Mouse (Mus musculus) cerebellum, postnatal 36 days (tissue): Measurements from ENCODE around the gene Gm13089.
"Not testable (repeated sequence)": the region's sequence is repeated elsewhere in the genome, so short reads cannot be mapped to it uniquely, and the experiment has no call there.

ENCODE experiments used
- DNase-seq, 2 experiments: peaks; one replicate each; pipeline ENCODE4 v3.0.0; 2021 to 2022; ENCODE audit warnings: mixed read lengths in 2 of 2

Gene Gm13089

GRCm38 (mm10) chr4:143702611-143703010 is at the start of gene Gm13089:
TSS of gene Gm13089 (minus strand) at chr4:143702711.
- DNase-seq = no peak

DNA sequence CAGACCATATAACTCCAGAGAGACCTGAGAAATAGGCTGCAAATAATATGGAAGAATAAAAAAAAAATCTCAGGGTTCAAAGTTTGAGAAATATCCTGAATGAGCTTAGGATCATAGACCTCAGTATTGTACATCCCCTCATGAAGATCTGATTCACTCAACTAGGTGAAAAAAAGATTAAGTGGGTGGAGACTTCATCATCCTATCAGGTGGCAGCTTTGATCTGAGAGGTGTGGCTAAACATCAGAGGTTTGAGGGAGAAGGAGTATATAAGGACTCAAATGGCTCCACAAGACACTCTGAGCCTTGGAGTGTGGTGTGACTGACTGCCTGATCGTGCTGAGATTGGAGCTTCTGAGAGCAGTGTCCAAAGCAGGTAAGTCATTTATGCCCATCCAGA is 16.6 kb upstream of the Gm13089 start, which contains the start of gene Gm13078:
Gm13078 (plus strand) TSS at position 301 of the 400 bp plus-strand sequence.
- no peak for DNase-seq

DNA sequence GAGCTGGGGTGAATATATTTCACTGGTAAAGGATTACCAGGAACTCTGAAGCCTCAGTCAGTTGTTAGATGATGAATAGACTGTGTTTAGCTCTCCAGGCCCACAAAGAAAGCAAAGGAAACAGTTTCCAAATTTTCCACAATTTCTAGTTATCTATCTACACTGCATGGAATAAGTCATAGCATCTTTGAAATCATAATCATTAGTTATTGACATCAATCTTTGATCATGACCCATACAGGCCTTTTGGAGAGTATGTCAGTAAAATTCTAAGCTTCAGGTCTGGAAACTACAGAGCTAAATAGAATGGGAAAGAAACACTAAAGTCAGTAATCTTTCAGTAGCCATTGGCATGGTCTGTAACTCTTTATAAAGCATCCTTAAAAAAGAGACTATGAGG is 45.4 kb downstream of the Gm13089 start, which contains the start of gene Gm13088:
Gm13088 (minus strand) TSS at position 101 of the 400 bp plus-strand sequence.
- not testable (repeated sequence) for DNase-seq
